Mouse (Mus musculus) heart, embryonic 15.5 days (tissue): ENCODE results near the gene Ubxn6. TPM values are rescaled to one million over a fixed set of nuclear protein-coding genes. Genes with fewer than 3 reads are reported as not detected.
A peak's percentile ranks its signal among the peaks of the same experiment; 100 is the strongest.
"Not testable (repeated sequence)": the region's sequence is repeated elsewhere in the genome, so short reads cannot be mapped to it uniquely, and the experiment has no call there.

Source experiments
- ATAC-seq: fragments of 200-750 bp; cut with Nextera tagmentation; replicated peaks from 2 replicates; pipeline ENCODE4 v1.8.0; 2017; ENCODE audit warnings: low read depth, moderate TSS enrichment; ENCODE audit not compliant: insufficient number of reproducible peaks, insufficient read depth, low FRiP score
- H3K27ac ChIP-seq: fragments of 300-500 bp; sonication (generic); 2 replicates; pipeline ENCODE4 v1.5.1; 2015; ENCODE audit warnings: mild to moderate bottlenecking, inconsistent platforms
- H3K27me3 ChIP-seq: fragments of 300-500 bp; sonication (generic); 2 replicates; pipeline ENCODE4 v1.6.1; 2015; ENCODE audit warnings: inconsistent platforms
- H3K36me3 ChIP-seq: fragments of 300-500 bp; sonication (generic); 2 replicates; pipeline ENCODE4 v1.6.1; 2015; ENCODE audit warnings: mild to moderate bottlenecking, inconsistent platforms
- H3K4me1 ChIP-seq: fragments of 300-500 bp; sonication (generic); replicated peaks from 2 replicates; pipeline ENCODE4 v1.6.1; 2015; ENCODE audit warnings: inconsistent platforms
- H3K4me2 ChIP-seq: fragments of 300-500 bp; sonication (generic); 2 replicates; pipeline ENCODE4 v1.6.1; 2015; ENCODE audit warnings: inconsistent platforms, mild to moderate bottlenecking, moderate library complexity
- H3K4me3 ChIP-seq: fragments of 300-500 bp; sonication (generic); 2 replicates; pipeline ENCODE4 v1.5.1; 2015; ENCODE audit warnings: mild to moderate bottlenecking, inconsistent platforms
- H3K9ac ChIP-seq: fragments of 300-500 bp; sonication (generic); 2 replicates; pipeline ENCODE4 v1.6.1; 2015; ENCODE audit warnings: mild to moderate bottlenecking, inconsistent platforms
- H3K9me3 ChIP-seq: fragments of 300-500 bp; sonication (generic); replicated peaks from 2 replicates; pipeline ENCODE4 v1.6.1; 2016; ENCODE audit warnings: inconsistent platforms
- WGBS: fragments of 180-500 bp; shearing (Covaris S2); methylation state at CpG from one replicate; pipeline ENCODE4 v1.1.7; 2015; ENCODE audit warnings: mixed read lengths; 5-methylcytosine and 5-hydroxymethylcytosine counted together
- polyA plus RNA-seq: library from polyadenylated mRNA; unstranded; fragments of >200 nt; fragmentation: Nextera tagmentation; extraction: Ambion mirVana; gene quantifications from 2 replicates; pipeline ENCODE4 v1.2.1, GENCODE M21; 2015

Gene Ubxn6
- polyA plus RNA-seq, 1 experiment from 2014 or later: 45.0 TPM

- H3K4me1 ChIP-seq: peaks cover 20% of the 10 kb centered on the region
- no peaks in the 10 kb centered on the region for H3K9me3 ChIP-seq
- no peaks in the 10 kb centered on the region for H3K36me3 ChIP-seq
- no peaks in the 10 kb centered on the region for H3K27me3 ChIP-seq
- no peak overlapping the region for H3K9ac ChIP-seq
- WGBS: 67% methylated on average over 4 of the region's 4 CpGs
- H3K27ac ChIP-seq: no peak overlapping the region
- no peak for ATAC-seq
- no peak overlapping the region for H3K4me2 ChIP-seq
- H3K4me3 ChIP-seq: no peak overlapping the region
These were observed 35.7 kb upstream of the Ubxn6 start for GRCm38 (mm10) chr17:56110571-56110970.

- Histone ChIP-seq H3K9me3 (no peaks in the 10 kb centered on the region), H3K4me1 (peaks cover 20% of the 10 kb centered on the region), H3K9ac (peak within 1 kb of the TSS; percentile 25; the same call in 1 of the 2 replicates), H3K4me2 (peak within 1 kb of the TSS; percentile 33; the same call in 1 of the 2 replicates), H3K4me3 (0 out of 2 replicates have a peak within 1 kb of the TSS, but pooled peaks have one; percentile 8), H3K27ac (peak within 1 kb of the TSS; percentile 63), H3K36me3 (no peaks in the 10 kb centered on the region), H3K27me3 (no peaks in the 10 kb centered on the region)
- ATAC-seq: peak; percentile 77
- WGBS: 41% methylated on average over 10 of the region's 10 CpGs
These were observed 34.6 kb upstream of the Ubxn6 start, which contains the start of gene Plin4 for GRCm38 (mm10) chr17:56109219-56110051. Plin4 (minus strand) TSS chr17:56109803.

- WGBS: 68% methylated on average over 6 of the region's 6 CpGs
- Histone ChIP-seq H3K4me2 (no peak overlapping the region), H3K36me3 (0 out of 2 replicates have a peak, but pooled peaks cover 4% of the 10 kb centered on the region), H3K27me3 (no peaks in the 10 kb centered on the region), H3K27ac (peak overlapping the region; percentile 63), H3K9ac (0 out of 2 replicates have a peak overlapping the region, but pooled peaks have one; percentile 1), H3K4me3 (no peak overlapping the region), H3K4me1 (peaks cover 20% of the 10 kb centered on the region), H3K9me3 (no peaks in the 10 kb centered on the region)
- peak; percentile 64 for ATAC-seq
These were observed 33.7 kb upstream of the Ubxn6 start for GRCm38 (mm10) chr17:56108334-56109044.

- WGBS: 64% methylated on average over 2 of the region's 2 CpGs
- ATAC-seq: no peak
- Histone ChIP-seq H3K27ac (no peak overlapping the region), H3K9ac (no peak overlapping the region), H3K4me3 (no peak overlapping the region), H3K4me1 (peaks cover 20% of the 10 kb centered on the region), H3K4me2 (no peak overlapping the region), H3K36me3 (peaks cover 11% of the 10 kb centered on the region; the same call in 1 of the 2 replicates), H3K27me3 (no peaks in the 10 kb centered on the region), H3K9me3 (no peaks in the 10 kb centered on the region)
These were observed 32.9 kb upstream of the Ubxn6 start for GRCm38 (mm10) chr17:56107736-56108135.

GRCm38 (mm10) chr17:56106981-56107380, 32.2 kb upstream of the Ubxn6 start:
- 75% methylated on average over 4 of the region's 4 CpGs for WGBS
- H3K4me1 ChIP-seq: peaks cover 20% of the 10 kb centered on the region
- no peaks in the 10 kb centered on the region for H3K9me3 ChIP-seq
- no peak overlapping the region for H3K9ac ChIP-seq
- no peak overlapping the region for H3K4me3 ChIP-seq
- no peak overlapping the region for H3K27ac ChIP-seq
- ATAC-seq: no peak
- peaks cover 18% of the 10 kb centered on the region; the same call in 1 of the 2 replicates for H3K36me3 ChIP-seq
- H3K27me3 ChIP-seq: no peaks in the 10 kb centered on the region
- H3K4me2 ChIP-seq: no peak overlapping the region

GRCm38 (mm10) chr17:56106436-56106835, 31.6 kb upstream of the Ubxn6 start:
- H3K4me2 ChIP-seq, H3K4me3 ChIP-seq, H3K9ac ChIP-seq, H3K27me3 ChIP-seq, H3K9me3 ChIP-seq, ATAC-seq, H3K27ac ChIP-seq: not testable (repeated sequence)
- Histone ChIP-seq H3K36me3 (peaks cover 20% of the 10 kb centered on the region; the same call in 1 of the 2 replicates), H3K4me1 (peaks cover 20% of the 10 kb centered on the region)
- 94% methylated on average over 4 of the region's 4 CpGs for WGBS

GRCm38 (mm10) chr17:56104821-56105220, 30.0 kb upstream of the Ubxn6 start:
- not testable (repeated sequence) for H3K9me3 ChIP-seq, H3K27me3 ChIP-seq, H3K4me2 ChIP-seq, ATAC-seq, H3K9ac ChIP-seq, H3K27ac ChIP-seq, H3K4me3 ChIP-seq
- 96% methylated on average over 2 of the region's 5 CpGs for WGBS
- Histone ChIP-seq H3K4me1 (peaks cover 19% of the 10 kb centered on the region), H3K36me3 (peaks cover 35% of the 10 kb centered on the region)

GRCm38 (mm10) chr17:56103465-56104285, 28.8 kb upstream of the Ubxn6 start:
- Histone ChIP-seq H3K36me3 (peaks cover 46% of the 10 kb centered on the region), H3K27ac (no peak overlapping the region), H3K4me2 (no peak overlapping the region), H3K4me1 (peaks cover 8% of the 10 kb centered on the region; the same call in 1 of the 2 replicates), H3K27me3 (no peaks in the 10 kb centered on the region), H3K4me3 (no peak overlapping the region), H3K9ac (no peak overlapping the region), H3K9me3 (no peaks in the 10 kb centered on the region)
- no peak for ATAC-seq
- WGBS: 95% methylated on average over 8 of the region's 8 CpGs

- ATAC-seq: no peak
- peaks cover 53% of the 10 kb centered on the region for H3K36me3 ChIP-seq
- WGBS: 94% methylated on average over 9 of the region's 9 CpGs
These were observed 28.1 kb upstream of the Ubxn6 start for GRCm38 (mm10) chr17:56102927-56103326.

GRCm38 (mm10) chr17:56102158-56102557, 27.3 kb upstream of the Ubxn6 start:
- no peaks in the 10 kb centered on the region for H3K4me1 ChIP-seq
- H3K4me2 ChIP-seq: no peak overlapping the region
- 93% methylated on average over 5 of the region's 5 CpGs for WGBS
- H3K9ac ChIP-seq: no peak overlapping the region
- ATAC-seq: no peak
- H3K4me3 ChIP-seq: no peak overlapping the region
- no peak overlapping the region for H3K27ac ChIP-seq
- H3K9me3 ChIP-seq: no peaks in the 10 kb centered on the region
- H3K27me3 ChIP-seq: no peaks in the 10 kb centered on the region
- peaks cover 61% of the 10 kb centered on the region for H3K36me3 ChIP-seq

More at GRCm38 (mm10) chr17:56102927-56103326, 28.1 kb upstream of the Ubxn6 start:
- H3K27ac ChIP-seq: no peak overlapping the region
- no peaks in the 10 kb centered on the region for H3K9me3 ChIP-seq
- no peak overlapping the region for H3K4me2 ChIP-seq
- H3K4me1 ChIP-seq: peaks cover under 1% of the 10 kb centered on the region; the same call in 1 of the 2 replicates
- no peak overlapping the region for H3K4me3 ChIP-seq
- H3K27me3 ChIP-seq: no peaks in the 10 kb centered on the region
- H3K9ac ChIP-seq: no peak overlapping the region
